Mouse (Mus musculus) erythroblast, embryonic 14.5 days (primary cell): ENCODE results near the gene Efhd2.

ENCODE experiments used
- GATA1 ChIP-seq: IDR thresholded peaks from 2 replicates; pipeline ENCODE4 v1.6.1; 2012; ENCODE audit warnings: low read length, inconsistent platforms, mixed read lengths
- TAL1 ChIP-seq: IDR thresholded peaks from 3 replicates; pipeline ENCODE4 v1.6.1; 2012; ENCODE audit warnings: low read length, inconsistent platforms, mixed read lengths

DNA sequence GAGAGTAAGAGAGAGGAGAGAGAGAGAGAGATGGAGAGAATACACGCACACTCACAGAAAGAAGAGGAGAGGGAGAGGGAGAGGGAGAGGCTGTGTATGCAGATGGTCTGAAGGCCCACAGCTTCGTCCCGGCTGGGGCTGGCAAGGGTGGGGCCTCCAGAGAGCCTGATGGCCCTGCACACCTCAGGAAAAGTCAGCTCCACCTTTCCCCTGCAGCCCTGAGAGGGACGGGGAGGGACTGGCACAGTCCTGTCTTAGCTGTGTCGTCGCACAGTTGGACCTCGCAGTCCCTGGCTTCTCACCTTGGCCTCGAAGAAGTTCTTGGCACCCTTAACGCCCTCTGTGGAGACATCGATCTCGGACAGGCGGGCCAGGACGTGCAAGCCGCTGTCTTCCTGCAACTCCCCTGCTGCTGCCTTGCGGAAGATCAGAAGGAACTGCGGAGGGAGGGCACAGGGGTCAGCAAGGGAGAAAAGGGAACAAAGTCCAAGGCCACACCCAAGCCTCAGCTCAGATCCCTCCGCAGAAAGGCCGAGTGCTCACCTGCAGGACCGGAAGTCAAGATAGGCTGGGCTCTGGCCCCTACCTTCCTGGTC lies 14.4 kb downstream of the Efhd2 start:
- no peak for TF ChIP-seq GATA1
- no peak for TF ChIP-seq TAL1
